Mouse (Mus musculus): ENCODE measurements around the gene Fnbp1l.

Gene Fnbp1l

GRCm38 (mm10) chr3:122494764-122495163 lies 124.8 kb downstream of the Fnbp1l start:
- no peak for DNase-seq (ENCODE audit: low read depth)

GRCm38 (mm10) chr3:122492872-122493615 lies 126.5 kb downstream of the Fnbp1l start:
- no peak for DNase-seq (ENCODE audit: low read depth)

GRCm38 (mm10) chr3:122492006-122492405 lies 127.5 kb downstream of the Fnbp1l start:
- no peak for DNase-seq (ENCODE audit: low read depth)

- no peak for DNase-seq (ENCODE audit: low read depth)
These were observed 128.9 kb downstream of the Fnbp1l start for GRCm38 (mm10) chr3:122490574-122490973.

Measured in c-Kit-positive CD71-negative TER-119-negative erythroid progenitor cells, embryonic 14.5 days (primary cell).